Mouse (Mus musculus) heart, embryonic 11.5 days (tissue): ENCODE measurements around the gene Msmo1. TPM values are rescaled to one million over a fixed set of nuclear protein-coding genes. Genes with fewer than 3 reads are reported as not detected.

Source experiments
- ATAC-seq: fragments of 200-750 bp; cut with Nextera tagmentation; replicated peaks from 2 replicates; pipeline ENCODE4 v1.8.0; 2017; ENCODE audit warnings: moderate library complexity; ENCODE audit not compliant: insufficient number of reproducible peaks, low FRiP score, low TSS enrichment
- H3K27ac ChIP-seq: fragments of 300-500 bp; sonication (generic); 2 replicates; pipeline ENCODE4 v1.5.1; 2014; ENCODE audit warnings: mild to moderate bottlenecking, low read depth, low read length
- H3K27me3 ChIP-seq: fragments of 300-500 bp; sonication (generic); 2 replicates; pipeline ENCODE4 v1.6.1; 2014; ENCODE audit warnings: mild to moderate bottlenecking, low read length, mixed read lengths; ENCODE audit not compliant: control insufficient read depth, insufficient read depth
- H3K36me3 ChIP-seq: fragments of 300-500 bp; sonication (generic); 2 replicates; pipeline ENCODE4 v1.6.1; 2014; ENCODE audit warnings: mild to moderate bottlenecking, low read length, moderate library complexity, mixed read lengths; ENCODE audit not compliant: control insufficient read depth, insufficient read depth
- H3K4me1 ChIP-seq: fragments of 300-500 bp; sonication (generic); 2 replicates; pipeline ENCODE4 v1.6.1; 2014; ENCODE audit warnings: low read length; ENCODE audit not compliant: control insufficient read depth, insufficient read depth
- H3K4me2 ChIP-seq: fragments of 300-500 bp; sonication (generic); 2 replicates; pipeline ENCODE4 v1.6.1; 2014; ENCODE audit warnings: mild to moderate bottlenecking, moderate library complexity
- H3K4me3 ChIP-seq: fragments of 300-500 bp; sonication (generic); 2 replicates; pipeline ENCODE4 v1.5.1; 2014; ENCODE audit warnings: low read depth, low read length
- H3K9ac ChIP-seq: fragments of 300-500 bp; sonication (generic); 2 replicates; pipeline ENCODE4 v1.6.1; 2014; ENCODE audit warnings: mild to moderate bottlenecking, low read depth, low read length, moderate library complexity
- H3K9me3 ChIP-seq: fragments of 300-500 bp; sonication (generic); replicated peaks from 2 replicates; pipeline ENCODE4 v1.6.1; 2016; ENCODE audit warnings: low read length; ENCODE audit not compliant: control insufficient read depth
- WGBS: fragments of 180-500 bp; shearing (Covaris S2); extraction: QIAGEN DNeasy Blood & Tissue Kit; methylation state at CpG from one replicate; pipeline ENCODE4 v1.1.7; 2014; ENCODE audit not compliant: insufficient replicate concordance; 5-methylcytosine and 5-hydroxymethylcytosine counted together
- polyA plus RNA-seq: library from polyadenylated mRNA; unstranded; fragments of >200 nt; fragmentation: Nextera tagmentation; extraction: Ambion mirVana; gene quantifications from 2 replicates; pipeline ENCODE4 v1.2.1, GENCODE M21; 2014

The Msmo1 gene
- polyA plus RNA-seq, 1 experiment from 2014 or later = 86.9 TPM

DNA sequence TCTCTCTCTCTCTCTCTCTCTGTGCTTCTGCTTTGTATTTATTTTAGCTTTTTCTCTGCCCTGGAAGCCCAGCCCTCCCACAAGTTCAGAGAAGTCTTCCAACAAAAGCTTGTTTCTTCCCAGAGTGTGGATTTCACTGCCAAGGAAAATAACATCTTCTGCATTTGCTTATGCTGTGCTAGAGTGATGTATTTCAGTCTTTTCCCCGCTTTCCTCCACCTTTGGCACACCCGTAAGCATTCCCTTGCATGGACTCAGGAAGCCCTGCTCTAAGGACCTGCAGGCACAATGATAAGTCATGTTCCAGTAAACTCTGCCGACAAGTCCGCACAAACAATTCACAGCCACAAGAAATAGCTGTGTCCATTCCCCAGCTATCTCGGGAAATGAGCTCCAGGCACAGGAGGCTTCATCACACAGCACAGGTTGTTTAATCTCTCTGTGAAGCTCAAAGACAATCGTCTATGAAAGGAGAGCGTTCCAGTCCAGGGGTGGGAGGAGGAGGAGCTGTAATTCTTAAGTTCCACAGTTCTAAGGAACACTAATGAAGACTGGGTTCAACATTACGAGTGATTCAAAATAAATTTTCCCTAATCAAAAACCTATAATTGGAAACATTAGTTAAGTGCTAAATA, 58.5 kb downstream of the Msmo1 start:
- Histone ChIP-seq H3K4me1 (no peaks in the 10 kb centered on the region; the same call in 1 of the 2 replicates), H3K4me2 (no peak overlapping the region), H3K27me3 (no peaks in the 10 kb centered on the region), H3K4me3 (no peak overlapping the region), H3K27ac (no peak overlapping the region), H3K9ac (no peak overlapping the region), H3K36me3 (no peaks in the 10 kb centered on the region), H3K9me3 (0 out of 2 replicates have a peak, but pooled peaks cover 2% of the 10 kb centered on the region)
- 58% methylated on average over 8 of the region's 8 CpGs for WGBS
- ATAC-seq = no peak

DNA sequence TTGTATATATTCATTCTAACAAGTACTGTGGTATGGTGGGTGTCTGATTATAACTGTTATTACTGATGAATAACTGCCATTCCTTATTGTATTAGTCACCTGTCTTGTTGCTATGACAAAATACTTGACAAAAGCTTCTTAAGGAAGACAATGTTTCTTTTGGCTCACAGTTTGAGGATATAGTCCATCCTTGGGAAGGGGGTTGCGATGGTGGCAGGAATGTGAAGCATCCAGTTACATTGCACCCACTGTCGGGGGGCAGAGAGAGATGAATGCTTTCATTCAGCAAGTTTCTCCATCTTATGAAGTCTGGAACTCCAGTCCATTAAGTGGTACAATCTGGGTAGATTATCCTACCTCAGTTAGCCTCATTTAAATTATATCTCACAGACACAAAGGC, 60.7 kb downstream of the Msmo1 start:
- no peak overlapping the region for H3K4me3 ChIP-seq
- H3K4me1 ChIP-seq = no peaks in the 10 kb centered on the region; the same call in 1 of the 2 replicates
- H3K27ac ChIP-seq = no peak overlapping the region
- H3K27me3 ChIP-seq = no peaks in the 10 kb centered on the region
- 51% methylated on average over 2 of the region's 2 CpGs for WGBS
- no peak overlapping the region for H3K4me2 ChIP-seq
- no peaks in the 10 kb centered on the region for H3K36me3 ChIP-seq
- H3K9ac ChIP-seq = no peak overlapping the region
- 0 out of 2 replicates have a peak, but pooled peaks cover 2% of the 10 kb centered on the region for H3K9me3 ChIP-seq
- ATAC-seq = no peak

DNA sequence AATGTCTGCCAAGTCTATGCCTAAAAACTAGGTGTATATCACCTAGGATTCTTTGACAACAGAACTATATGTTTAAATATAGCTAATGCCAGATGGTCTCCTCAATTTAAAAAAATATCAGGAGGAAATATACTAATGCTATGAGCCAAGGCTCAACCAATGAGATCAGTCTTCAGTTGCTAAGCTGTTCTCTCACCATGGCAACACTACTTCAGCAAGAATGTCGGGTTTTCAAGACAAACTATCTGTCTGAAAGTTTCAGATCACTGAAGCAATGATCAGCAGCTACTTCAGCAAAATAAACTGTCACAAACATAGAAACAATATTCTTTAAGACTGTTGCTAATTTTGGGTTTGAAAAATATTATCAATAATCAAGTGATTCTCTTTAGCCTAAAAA, 61.7 kb downstream of the Msmo1 start:
- Histone ChIP-seq H3K36me3 (no peaks in the 10 kb centered on the region), H3K4me2 (no peak overlapping the region), H3K4me3 (no peak overlapping the region), H3K27me3 (no peaks in the 10 kb centered on the region), H3K4me1 (no peaks in the 10 kb centered on the region; the same call in 1 of the 2 replicates), H3K9ac (no peak overlapping the region), H3K27ac (no peak overlapping the region), H3K9me3 (0 out of 2 replicates have a peak, but pooled peaks cover 2% of the 10 kb centered on the region)
- WGBS = 49% methylated on average over 1 of the region's 1 CpGs
- no peak for ATAC-seq

Other genes with a start within 250 kb of the Msmo1 start
- 116 and 122 TPM in 2 replicates for gene Cpe, start 40.7 kb downstream of the Msmo1 start, polyA plus RNA-seq
- gene Klhl2, start 116.2 kb upstream of the Msmo1 start, polyA plus RNA-seq = 10.8 and 12.6 TPM in 2 replicates
- gene Tmem192, start 213.4 kb upstream of the Msmo1 start, polyA plus RNA-seq = 24.8 and 26.8 TPM in 2 replicates